Mouse (Mus musculus) thymus, adult 2 months (tissue): Measurements from ENCODE around the gene Amh. TPM values are rescaled to one million over a fixed set of nuclear protein-coding genes. Genes with fewer than 3 reads are reported as not detected.
A peak's percentile ranks its signal among the peaks of the same experiment; 100 is the strongest.
"Not testable (repeated sequence)": the region's sequence is repeated elsewhere in the genome, so short reads cannot be mapped to it uniquely, and the experiment has no call there.

Source experiments
- DNase-seq: peaks from one replicate; pipeline ENCODE4 v3.0.0; 2021
- H3K27ac ChIP-seq: fragments of 200-500 bp; 2 replicates; pipeline ENCODE4 v1.5.1; 2012; ENCODE audit warnings: low read length, control low read depth; ENCODE audit not compliant: control insufficient read depth, insufficient read depth
- H3K27me3 ChIP-seq: fragments of 200-500 bp; 2 replicates; pipeline ENCODE4 v1.6.1; 2012; ENCODE audit warnings: mild to moderate bottlenecking, low read length, moderate library complexity, mixed read lengths; ENCODE audit not compliant: control insufficient read depth, insufficient read depth
- H3K36me3 ChIP-seq: fragments of 200-500 bp; 2 replicates; pipeline ENCODE4 v1.6.1; 2012; ENCODE audit warnings: mild to moderate bottlenecking, low read length, moderate library complexity; ENCODE audit not compliant: control insufficient read depth, insufficient read depth
- H3K4me1 ChIP-seq: fragments of 200-500 bp; replicated peaks from 2 replicates; pipeline ENCODE4 v1.6.1; 2012; ENCODE audit warnings: low read length; ENCODE audit not compliant: control insufficient read depth, insufficient read depth
- H3K4me3 ChIP-seq: fragments of 200-500 bp; 2 replicates; pipeline ENCODE4 v1.5.1; 2012; ENCODE audit warnings: mild to moderate bottlenecking, low read length, control low read depth, moderate library complexity; ENCODE audit not compliant: control insufficient read depth, insufficient read depth
- CTCF ChIP-seq: fragments of 200-500 bp; IDR thresholded peaks from 2 replicates; pipeline ENCODE4 v1.5.1; 2012; ENCODE audit warnings: mild to moderate bottlenecking, control low read depth, low read length, moderate library complexity, borderline replicate concordance; ENCODE audit not compliant: control insufficient read depth, poor library complexity, insufficient read depth; ENCODE audit errors: extremely low read depth
- POLR2A ChIP-seq: fragments of 200-500 bp; IDR thresholded peaks from 2 replicates; pipeline ENCODE4 v1.6.1; 2012; ENCODE audit warnings: mild to moderate bottlenecking, low read length, control low read depth, moderate library complexity; ENCODE audit not compliant: control insufficient read depth, poor library complexity, insufficient read depth; ENCODE audit errors: extremely low read depth
- WGBS: fragments of 180-500 bp; shearing (Covaris S2); methylation state at CpG from one replicate; pipeline ENCODE4 v1.1.7; 2018; 5-methylcytosine and 5-hydroxymethylcytosine counted together
- polyA plus RNA-seq: library from polyadenylated mRNA; depleted of rRNA; stranded (reverse); fragments of >200 nt; gene quantifications from 2 replicates; pipeline ENCODE4 v1.2.3, GENCODE M21; 2012

Gene Amh
- polyA plus RNA-seq, 1 experiment, result 8.8 TPM

- peaks cover 21% of the 10 kb centered on the region for H3K4me1 ChIP-seq
- TF ChIP-seq POLR2A, result peak; percentile 78; the same call in 1 of the 2 replicates
- 0 out of 2 replicates have a peak, but pooled peaks have one; percentile 44 for TF ChIP-seq CTCF
- peaks cover 10% of the 10 kb centered on the region for H3K36me3 ChIP-seq
- H3K27me3 ChIP-seq, result no peaks in the 10 kb centered on the region
- peak within 1 kb of the TSS; percentile 78 for H3K4me3 ChIP-seq
- peak; percentile 98 for DNase-seq
- H3K27ac ChIP-seq, result peak within 1 kb of the TSS; percentile 70
- WGBS, result under 1% methylated on average over 82 of the region's 82 CpGs
Observed at GRCm38 (mm10) chr10:80826151-80827062, 21.4 kb downstream of the Amh start, which contains the start of gene Oaz1. TSS of gene Oaz1 (plus strand) at chr10:80826656.

DNA sequence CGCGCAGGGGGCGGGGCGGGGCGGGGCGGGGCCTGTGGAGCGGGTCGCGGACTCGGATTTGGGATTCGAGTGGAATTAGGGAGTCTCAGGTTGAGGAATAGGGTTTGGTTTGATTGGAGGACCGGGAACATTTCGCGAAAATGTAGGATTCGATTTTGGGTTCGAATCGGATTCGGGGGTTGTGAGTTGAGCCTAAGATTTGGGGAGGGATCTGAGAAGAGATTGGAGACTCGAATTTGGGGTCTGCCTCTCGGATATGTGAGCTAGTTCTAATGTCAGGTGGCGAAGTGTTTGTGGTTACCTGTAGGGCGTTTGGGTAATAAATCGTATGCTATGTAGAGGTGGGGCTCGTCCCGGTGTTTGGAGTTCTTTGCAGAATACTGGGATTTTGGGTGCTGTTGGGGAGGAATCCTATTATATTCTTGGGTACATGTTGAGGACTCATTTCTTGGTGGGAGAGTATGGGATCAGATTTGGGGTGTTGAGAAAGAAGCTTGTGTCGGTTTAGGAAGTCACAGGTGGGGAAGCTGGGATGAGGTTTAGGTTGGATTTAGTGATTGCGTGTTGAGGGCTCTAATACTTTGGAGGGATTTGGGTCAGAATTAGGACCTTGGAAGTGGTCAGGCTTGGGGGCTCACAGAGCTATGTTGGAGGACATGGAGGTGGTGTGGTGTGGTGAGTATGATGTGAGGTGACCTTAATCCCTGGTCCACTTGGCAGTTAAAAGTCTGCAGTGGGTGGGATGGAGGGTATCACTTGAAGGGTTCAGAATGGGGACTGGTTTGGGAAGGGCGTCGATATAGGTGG is 22.2 kb downstream of the Amh start:
- Histone ChIP-seq H3K4me3 (peak overlapping the region; percentile 78), H3K27ac (no peak overlapping the region), H3K36me3 (peaks cover 10% of the 10 kb centered on the region), H3K27me3 (no peaks in the 10 kb centered on the region), H3K4me1 (peaks cover 21% of the 10 kb centered on the region)
- TF ChIP-seq CTCF, result no peak
- no peak for TF ChIP-seq POLR2A
- DNase-seq, result no peak
- 3% methylated on average over 29 of the region's 29 CpGs for WGBS

DNA sequence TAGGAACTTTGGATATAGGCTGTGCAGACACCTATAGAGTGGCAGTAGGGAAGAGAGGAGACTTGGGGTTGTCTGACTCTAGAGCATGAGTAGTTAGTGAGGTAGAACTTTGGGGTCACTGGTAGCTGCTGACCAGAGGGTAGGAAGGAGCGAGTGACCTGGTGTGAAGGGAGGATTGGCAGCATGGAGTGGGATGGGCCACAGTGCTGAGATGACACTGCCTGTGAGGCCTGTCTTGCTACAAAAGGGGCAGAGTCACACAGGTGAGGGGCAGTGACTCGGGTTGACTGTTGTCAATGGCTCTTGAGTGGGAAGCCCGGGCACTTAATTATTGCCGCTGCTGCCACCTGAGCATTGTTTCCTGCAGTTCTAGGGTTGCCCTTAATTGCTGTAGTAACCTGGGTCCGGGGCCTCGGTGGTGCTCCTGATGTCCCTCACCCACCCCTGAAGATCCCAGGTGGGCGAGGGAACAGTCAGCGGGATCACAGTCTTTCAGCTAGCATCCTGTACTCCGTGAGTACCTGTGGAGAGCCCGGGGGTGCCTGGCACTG is 22.9 kb downstream of the Amh start:
- TF ChIP-seq POLR2A (no peak), CTCF (no peak)
- peak overlapping the region; percentile 78 for H3K4me3 ChIP-seq
- no peak overlapping the region for H3K27ac ChIP-seq
- peaks cover 10% of the 10 kb centered on the region for H3K36me3 ChIP-seq
- 63% methylated on average over 10 of the region's 10 CpGs for WGBS
- peaks cover 21% of the 10 kb centered on the region for H3K4me1 ChIP-seq
- H3K27me3 ChIP-seq, result no peaks in the 10 kb centered on the region
- DNase-seq, result no peak

DNA sequence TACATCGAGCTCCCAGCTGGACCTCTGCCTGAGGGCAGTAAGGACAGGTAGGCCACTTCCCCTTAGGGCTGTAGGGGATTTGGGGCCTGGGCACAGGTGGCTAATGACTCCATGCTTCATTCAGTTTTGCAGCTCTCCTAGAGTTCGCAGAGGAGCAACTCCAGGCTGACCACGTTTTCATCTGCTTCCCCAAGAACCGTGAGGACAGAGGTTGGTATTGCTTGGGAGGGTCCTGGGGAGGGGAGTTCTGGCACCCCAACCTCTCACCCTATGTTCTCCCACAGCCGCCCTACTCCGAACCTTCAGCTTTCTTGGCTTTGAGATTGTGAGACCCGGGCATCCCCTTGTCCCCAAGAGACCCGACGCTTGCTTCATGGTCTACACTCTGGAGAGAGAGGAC is 23.5 kb downstream of the Amh start:
- not testable (repeated sequence) for DNase-seq, H3K27ac ChIP-seq, H3K4me3 ChIP-seq, H3K27me3 ChIP-seq
- peaks cover 10% of the 10 kb centered on the region for H3K36me3 ChIP-seq
- WGBS, result 82% methylated on average over 9 of the region's 9 CpGs
- H3K4me1 ChIP-seq, result peaks cover 21% of the 10 kb centered on the region

DNA sequence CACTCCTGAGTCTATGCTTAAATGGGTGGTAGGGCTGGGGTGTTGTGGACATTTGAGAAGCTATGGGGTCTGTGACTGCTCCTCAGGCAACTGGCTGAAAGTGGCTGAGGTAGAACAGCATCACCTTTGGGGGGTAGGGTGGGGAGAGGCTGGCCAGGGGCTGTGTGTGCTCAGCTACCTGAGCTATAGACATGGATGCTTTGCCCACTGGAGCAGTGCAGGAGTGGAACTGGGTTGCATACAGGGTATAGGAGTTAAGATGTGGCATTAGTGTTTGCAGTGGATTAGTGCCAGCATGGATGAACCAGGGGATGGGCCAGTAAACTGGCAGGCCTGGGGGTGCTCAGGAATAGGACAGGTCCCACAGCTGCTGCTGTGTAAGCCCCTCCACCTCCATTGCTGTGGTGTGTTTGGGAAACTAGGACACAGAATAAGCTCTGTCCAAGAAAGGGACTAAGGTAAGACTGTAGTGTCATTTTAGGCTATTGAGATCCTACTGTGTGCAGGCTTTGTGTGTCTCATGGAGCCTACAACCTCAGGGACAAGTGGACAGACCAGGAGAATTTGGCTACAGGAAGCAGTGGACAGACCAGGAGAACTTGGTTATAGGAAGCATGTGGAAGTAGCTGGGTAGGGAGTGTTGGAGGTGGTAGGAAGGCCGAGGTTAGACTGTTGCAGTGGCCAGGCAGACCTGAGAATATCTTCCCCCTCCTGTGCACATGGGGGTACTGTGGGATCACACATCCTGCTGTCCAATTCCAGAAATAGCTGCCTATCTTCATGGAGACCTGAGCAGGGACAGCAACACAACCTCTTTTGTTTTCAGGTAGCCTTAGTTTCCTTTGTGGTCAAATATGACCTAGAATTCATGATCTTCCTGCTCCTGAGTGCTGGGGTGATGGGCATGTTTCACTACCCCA is 24.6 kb downstream of the Amh start:
- no peak for TF ChIP-seq CTCF
- no peak for TF ChIP-seq POLR2A
- 55% methylated on average over 1 of the region's 1 CpGs for WGBS
- no peak for DNase-seq
- Histone ChIP-seq H3K4me3 (no peak overlapping the region), H3K36me3 (peaks cover 10% of the 10 kb centered on the region), H3K4me1 (peaks cover 12% of the 10 kb centered on the region), H3K27me3 (no peaks in the 10 kb centered on the region), H3K27ac (no peak overlapping the region)
